Mouse (Mus musculus) brain, adult 2 months (tissue): ENCODE measurements around the gene Eml1.
"Not testable (repeated sequence)": the region's sequence is repeated elsewhere in the genome, so short reads cannot be mapped to it uniquely, and the experiment has no call there.

Experiments
- DNase-seq: peaks from one replicate; pipeline ENCODE4 v3.0.0; 2011; ENCODE audit warnings: low read depth, low spot score

Eml1 gene

DNA sequence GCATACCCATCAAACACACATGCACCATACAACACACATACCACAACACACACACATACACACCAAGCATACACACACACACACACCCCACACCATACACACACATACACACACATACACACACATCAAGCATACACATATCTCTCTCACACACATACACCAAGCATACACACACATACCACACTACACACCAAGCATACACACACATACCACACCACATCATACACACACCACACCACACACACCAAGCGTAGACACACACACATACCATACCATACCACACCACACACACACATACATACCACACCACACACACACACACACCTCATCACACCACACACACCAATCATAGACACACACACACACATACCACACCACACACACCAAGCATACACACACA, 102.1 kb downstream of the Eml1 start:
- DNase-seq = no peak

DNA sequence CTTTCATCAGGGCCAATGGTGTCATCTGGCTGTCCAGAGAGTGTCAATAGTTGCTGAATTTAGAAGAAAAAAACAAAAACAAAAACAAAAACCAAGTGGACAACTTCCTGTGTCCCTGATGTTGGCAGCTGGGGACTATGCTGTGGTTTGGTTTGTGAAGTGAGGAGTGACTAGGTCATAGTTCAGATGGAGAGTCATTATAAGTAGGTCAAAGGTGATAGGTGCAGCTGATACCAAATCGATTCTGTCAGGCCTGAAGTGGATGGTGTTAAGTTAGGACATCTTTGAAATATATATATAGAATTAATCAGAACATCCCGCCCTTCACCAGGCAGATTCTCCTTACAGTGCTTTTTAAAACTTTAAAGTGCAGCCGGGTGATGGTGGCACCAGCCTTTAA, 103.7 kb downstream of the Eml1 start:
- DNase-seq = no peak

DNA sequence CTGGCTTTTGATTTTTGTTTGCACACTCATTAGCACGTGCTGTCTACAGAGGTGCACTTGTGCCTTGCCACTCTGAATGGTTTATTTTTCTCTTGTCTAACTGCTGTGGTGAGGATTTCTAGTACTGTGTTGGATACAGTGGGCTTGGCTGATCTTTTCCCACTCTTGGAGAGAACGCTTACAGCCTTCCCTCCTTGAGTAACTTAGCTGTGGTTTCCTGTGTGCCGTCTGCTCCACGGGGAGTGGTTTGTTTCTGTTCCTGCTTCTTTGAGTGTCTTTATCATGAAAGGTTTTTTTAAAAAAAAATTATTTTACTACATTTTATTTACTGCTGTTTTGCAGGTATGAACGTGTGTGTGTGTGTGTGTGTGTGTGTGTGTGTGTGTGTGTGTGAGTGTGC, 108.0 kb downstream of the Eml1 start:
- no peak for DNase-seq

DNA sequence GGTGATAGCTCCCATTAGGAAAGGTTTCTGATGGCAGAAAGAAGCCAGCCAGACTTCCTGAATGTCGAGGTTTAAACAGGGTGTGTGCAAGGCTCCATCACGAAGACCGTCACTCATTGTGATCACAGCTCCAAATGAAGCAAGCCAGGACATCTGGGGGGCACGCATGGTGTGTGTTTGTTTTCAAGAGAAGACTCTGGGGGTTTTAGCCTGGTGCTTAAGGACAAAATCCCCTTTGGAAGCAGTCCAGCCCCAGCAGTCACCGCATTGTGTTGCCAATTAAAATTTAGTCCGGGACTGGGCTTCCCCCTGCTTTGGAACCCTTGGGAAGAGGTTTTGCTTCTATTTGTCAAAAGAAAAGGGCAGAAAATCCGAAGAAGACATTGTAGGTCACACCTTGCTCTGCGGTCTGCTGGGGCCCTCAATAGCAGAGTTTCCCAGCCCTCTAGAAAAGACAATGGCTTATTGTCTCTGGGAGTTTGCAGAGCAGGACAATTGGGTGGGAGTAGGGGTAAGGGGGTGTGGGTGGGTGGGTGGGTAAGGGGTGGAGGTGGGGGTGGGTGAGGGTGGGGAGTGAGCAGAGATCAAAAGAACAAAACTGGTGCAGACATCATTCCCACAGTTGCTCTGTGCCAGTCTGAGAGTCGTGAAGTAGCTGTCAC, 110.1 kb downstream of the Eml1 start:
- no peak for DNase-seq

DNA sequence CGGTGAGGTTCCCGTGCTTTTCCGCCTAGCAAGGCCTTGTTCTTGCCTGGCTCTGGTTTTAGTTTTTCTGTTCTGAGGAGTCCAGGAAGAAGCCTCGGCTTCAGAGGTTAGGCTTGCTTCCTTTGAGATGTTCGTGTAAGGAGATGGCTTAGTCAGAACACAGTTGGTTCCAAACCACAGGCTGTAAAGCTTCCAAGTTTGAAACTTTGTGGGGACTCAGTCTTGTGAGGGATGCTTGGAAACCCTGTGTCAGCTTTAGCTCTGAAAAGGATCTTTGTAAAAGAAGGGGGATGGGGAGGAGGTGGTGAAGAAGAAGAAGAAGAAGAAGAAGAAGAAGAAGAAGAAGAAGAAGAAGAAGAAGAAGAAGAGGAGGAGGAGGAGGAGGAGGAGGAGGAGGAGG, 118.3 kb downstream of the Eml1 start:
- no peak for DNase-seq

DNA sequence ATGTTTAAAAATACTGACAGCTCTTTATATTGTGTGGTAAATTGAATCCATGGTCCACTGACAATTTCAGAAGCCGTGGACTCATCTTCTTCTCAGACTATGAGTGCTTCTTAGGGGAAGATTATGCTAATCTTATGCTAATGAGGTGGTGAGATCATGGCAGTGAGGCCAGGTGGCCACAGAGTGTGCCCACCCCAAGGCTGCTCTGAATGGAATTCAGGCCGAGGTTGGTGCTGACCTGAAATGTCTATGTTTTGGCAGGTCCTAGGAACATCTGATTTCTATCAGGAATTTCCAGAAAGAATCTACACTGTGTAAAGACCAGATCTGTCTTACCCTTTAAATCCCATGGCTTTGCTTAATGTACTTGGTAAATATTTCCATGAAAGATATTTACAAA, 119.0 kb downstream of the Eml1 start:
- no peak for DNase-seq

DNA sequence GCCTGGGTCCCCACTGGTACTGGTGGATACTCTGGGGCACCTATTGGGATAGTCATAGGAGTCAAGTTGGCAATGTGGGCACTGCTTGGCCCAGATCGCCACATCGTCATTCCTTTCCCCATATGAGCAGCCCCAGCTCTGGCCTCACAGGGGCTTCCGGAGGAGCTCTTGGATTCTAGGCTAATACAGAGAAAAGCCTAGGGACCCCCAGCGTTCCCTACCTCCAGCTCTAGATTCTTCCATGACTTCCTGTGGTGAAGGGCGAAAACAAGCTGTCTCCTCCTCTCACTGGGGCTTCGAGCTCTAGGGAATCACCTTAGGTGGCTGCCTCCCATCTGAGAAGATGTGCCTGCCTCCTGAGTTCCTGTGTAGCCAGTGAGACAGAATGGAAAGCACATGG, 119.6 kb downstream of the Eml1 start:
- no peak for DNase-seq

DNA sequence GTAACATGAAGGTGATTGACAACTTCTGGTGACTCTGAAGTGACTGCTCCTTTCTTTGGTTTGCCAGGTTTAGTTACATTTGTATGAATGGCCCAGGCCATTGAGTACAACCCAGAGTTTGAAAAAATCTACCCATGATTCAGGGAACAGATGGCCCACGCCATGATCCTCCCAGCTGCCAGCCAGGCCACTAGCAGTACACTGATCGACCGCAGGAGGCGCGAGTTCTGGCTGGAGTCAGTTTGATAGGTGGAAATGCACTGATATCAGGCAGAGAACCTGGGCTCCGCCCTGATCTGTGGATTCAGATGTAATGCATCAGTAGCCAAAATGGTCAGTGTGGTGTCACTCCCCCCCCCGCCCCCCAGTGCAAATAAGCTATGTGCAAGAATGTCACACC, 120.2 kb downstream of the Eml1 start:
- DNase-seq = peak; percentile 91

DNA sequence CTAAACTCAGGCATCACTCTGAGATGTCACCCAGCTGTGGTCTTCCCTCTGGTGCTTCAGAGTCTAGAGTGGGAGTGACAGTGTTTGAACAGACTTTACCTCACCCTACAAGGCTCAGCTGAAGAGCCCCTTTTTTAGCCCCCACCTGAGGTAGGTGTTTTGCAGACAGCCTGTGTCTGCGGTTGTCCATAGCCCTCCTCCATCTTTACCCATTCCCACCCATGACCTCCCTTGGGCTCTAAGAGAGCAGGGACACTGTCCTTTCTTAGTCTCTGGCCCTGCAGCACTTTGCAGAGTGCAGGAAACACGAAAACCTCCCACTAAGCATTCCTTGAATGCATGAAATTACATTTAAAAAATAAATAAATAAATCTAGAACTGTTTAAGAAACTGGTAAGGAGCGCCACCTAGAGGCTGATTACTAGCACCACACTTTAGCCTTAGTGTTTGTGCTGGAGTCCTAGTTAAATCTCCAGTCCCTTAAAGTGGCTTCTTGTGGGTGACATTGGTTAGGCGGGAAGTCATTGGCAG, 123.3 kb downstream of the Eml1 start:
- DNase-seq = peak; percentile 91

DNA sequence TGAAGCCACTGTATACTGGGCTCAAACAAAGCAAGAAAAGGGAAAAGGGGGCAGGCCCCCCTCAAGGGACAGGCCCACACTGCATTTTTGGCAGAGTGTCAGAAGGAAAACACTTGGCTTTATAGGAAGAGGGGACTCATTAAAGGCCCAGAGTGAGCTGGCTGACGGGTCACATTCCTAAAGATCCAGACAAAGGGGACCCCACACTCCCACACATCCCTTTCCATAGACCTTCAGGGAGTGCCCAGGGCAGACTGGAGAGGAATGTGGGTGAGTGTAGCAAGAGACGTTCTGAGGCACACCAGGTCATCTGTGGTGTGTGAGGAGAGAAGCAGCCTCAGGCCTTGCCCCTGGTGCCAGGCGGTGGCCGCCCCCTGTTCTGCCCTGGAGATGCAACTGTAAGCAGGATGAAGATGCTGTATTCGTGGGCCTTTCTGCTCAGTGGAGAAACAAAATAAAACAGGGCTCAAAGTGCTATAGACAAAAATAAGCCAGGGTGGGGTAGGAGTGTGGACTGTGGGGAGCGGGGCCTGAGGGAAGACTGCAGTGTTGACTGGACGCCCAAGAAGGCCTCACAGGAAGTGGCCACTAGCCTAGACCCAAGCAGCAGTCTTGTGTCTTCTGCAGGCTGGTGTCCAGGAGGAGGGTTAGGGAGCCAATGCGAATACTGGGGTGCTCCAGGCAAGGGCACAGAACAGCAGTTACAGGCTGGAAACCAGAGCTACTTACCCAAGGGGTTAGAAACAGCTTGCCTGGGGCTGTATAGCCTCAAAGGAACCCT, 124.9 kb downstream of the Eml1 start:
- DNase-seq = no peak

DNA sequence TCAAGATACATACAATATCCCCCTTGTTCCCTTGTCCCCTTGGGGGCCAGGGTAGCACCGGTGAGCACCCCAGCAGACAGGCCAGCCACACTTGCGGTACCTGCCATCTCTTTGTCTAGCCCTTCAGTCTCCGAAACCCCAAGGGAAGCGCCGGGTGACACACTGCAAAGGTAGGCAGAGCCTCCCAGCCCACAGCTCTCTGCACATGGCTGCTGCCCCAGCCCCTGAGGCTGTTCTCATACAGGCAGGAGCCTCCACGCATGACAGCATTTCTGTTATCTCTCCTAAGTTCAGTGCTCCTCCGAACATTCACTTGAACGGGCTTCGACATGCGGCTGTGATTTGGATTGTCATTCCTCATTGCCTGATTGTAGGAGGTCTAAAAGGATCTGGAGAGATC, 132.3 kb downstream of the Eml1 start:
- no peak for DNase-seq

DNA sequence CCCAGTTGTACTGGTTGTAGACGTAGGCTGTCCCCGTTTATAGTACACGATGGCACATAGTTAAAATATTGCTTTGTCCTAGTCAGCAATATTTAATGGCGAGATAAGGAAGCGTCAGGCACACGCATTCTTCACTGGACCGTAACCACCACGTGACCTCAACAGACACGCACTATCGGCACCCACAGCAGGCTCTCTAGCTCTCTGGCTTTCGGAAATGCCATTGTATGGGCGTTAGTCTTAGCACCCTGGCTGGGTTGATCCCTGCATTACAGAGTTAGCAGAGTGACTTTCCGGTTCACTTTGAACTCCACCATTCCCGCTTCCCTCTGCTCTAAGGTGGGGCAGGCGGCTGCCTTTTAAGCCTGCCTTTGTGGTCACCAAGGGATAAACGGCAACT, 132.8 kb downstream of the Eml1 start:
- no peak for DNase-seq

DNA sequence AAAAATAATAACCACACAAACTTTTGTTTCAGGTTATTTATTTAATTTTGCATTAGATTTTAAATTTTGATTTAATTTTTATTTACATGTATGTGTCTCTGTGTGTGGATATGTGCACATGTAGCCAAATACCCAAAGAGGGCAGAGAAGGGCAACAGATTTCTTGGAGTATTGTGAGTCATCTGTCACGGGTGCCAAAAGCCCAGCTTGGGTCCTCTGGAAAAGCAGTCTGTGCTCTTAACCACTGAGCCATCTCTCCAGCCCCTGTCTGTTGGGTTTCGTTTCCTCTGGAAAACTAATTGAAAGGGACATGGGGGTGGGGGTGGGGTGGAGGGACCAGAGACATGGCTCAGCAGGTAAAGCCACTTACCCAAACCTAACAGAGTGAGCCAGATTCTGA, 135.1 kb downstream of the Eml1 start:
- no peak for DNase-seq

DNA sequence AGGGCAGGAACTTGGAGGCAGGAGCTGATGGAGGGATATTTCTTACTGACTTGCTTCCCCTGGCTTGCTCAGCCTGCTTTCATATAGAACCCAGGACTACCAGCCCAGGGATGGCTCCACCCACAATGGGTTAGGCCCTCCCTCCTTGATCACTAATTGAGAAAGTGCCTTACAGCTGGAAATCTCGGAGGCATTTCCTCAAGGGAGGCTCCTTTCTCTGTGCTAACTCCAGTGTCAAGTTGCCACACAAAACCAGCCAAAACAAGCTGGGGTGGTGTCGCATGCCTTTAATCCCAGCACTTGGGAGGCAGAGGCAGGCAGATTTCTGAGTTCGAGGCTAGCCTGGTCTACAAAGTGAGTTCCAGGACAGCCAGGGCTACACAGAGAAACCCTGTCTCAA, 136.3 kb downstream of the Eml1 start:
- DNase-seq = not testable (repeated sequence)

DNA sequence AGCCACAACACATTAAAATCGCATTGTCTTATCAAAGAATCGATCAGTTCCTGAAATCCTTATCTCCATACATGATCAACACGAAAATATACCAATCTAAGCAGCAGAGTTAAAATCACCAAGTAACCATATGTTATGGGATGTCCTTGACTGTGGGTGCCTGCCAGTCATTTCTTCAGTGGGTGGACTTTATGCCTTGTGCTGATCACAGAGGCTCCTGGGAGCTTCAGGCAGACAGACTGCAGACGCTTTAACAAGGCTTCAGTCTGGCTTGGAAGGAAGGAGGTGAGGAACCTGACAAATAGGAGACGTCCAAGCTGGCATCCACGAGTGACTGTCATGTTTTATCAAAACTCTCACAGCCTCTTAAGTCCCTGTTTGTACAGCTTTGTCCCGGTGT, 139.8 kb downstream of the Eml1 start:
- DNase-seq = peak; percentile 75

DNA sequence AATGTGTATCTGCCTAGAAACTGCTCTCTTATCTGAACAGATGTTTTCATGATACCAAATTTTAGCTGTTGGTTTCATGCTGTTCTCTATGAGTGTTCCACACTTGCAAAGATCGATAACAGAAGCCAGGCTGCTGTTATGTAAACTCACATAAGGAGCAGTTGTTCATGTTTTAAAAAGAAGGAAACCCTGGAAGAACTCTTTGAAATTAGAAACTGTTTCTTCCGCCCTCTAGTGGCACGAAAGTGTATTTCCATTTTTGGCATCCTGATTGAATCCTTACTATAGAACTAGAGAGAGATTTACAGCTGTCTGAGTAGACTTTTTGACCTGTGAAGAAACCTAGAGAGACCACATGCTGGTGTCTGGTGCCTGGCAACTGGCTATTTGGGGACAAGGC, 140.3 kb downstream of the Eml1 start:
- DNase-seq = peak; percentile 83

DNA sequence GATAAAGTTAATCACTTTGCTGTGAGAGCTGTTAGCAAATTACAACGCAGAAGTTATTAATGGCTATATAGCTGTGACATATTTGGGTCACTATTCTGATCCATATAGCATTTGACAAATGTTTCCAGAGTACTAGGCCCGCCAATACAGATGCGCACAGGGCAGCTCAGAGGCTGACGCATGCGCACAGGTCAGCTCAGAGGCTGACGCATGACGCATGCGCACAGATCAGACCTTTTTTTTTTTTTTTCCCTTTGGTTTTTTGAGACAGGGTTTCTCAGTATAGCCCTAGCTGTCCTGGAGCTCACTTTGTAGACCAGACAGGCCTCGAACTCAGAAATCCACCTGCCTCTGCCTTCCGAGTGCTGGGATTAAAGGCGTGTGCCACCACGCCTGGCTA, 144.7 kb downstream of the Eml1 start:
- no peak for DNase-seq

DNA sequence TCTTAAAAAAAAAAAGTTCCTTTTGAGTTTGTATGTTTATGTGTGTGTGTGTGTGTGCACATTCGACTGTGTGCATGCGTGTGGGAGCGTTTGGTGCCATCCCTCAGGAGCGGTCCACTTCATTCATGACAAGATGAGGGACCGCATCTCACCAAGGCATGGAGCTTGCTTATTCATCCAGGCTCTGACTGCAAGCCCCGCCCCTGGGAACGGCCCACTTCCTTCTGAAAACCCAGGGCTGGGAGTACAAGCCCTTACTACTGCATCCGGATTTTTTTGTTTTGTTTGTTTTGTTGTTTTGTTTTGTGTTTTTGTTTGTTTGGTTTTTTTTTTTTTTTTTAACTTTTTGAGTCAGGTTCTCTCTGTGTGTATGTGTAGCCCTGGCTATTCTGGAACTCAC, 148.6 kb downstream of the Eml1 start:
- DNase-seq = no peak

DNA sequence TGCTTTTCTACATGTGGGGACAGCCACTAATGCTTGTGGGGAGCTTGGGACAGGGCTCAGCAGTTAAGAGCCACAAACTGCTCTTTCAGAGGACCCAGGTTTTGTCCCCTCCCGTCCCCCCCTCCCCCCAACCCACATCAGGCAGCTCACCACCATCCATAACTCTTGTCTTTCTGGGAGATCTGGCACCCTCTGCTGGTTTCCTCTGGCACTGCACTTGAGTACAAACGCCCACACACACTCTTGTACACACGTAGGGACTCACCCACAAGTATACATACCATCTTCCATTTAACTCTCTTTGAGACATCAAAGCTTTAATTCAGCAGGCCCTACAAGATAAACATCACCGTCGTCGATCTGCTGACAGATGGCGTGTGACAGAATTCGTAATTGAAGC, 158.5 kb downstream of the Eml1 start:
- DNase-seq = peak; percentile 87

DNA sequence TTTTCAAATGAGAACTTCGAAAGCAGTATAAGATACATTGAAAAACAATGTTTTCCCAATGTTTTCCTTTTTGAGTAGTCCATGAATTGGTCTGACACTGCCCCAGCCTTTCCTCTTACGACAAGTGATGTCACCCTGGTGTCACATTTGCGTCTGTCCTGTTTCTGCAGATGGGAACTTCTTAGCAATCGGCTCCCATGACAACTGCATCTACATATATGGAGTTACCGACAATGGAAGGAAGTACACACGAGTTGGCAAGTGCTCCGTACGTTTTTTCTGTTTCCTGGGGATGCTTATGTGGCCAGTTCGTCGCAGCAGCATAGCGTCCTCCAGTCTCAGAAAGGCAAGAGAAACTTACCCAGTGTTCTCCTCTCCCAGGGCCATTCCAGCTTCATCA, 163.7 kb downstream of the Eml1 start:
- no peak for DNase-seq

DNA sequence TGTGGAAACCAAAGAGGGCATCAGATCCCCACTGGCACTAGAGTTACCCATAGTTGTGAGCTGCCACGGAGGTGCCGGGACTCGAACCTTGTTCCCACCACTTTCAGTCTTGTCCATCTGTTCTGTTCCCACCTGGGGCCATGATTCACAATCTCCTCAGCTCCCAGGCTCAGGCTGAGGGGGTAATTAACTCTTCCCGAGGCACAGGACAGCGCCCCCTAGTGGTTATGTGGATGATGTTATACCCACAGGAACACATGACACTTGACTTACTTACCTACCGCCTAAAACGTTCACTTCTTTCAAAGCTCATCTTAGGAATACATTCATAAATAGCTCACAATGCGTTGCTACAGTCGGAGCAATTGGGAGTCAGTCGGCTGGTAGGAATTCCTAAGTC, 165.7 kb downstream of the Eml1 start:
- DNase-seq = peak; percentile 41

DNA sequence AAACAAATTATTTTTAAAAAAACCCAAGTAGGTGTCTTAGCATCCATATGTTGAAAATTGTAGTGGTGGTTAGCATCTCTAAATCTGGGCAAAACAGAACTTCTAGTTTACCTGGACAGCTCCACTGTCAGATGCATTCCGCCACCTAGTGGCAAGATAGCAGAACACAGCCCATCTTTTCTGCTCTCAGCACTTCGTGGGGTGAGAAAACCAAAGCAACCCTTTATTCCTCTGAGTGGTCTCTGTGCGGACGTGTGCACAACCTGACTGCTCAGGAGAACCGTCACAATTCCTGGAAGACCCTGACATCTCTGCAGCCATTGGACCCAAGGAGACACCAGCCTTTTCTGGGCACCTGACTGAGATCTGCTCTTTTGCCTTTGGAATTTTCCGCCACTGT, 170.3 kb downstream of the Eml1 start:
- DNase-seq = peak; percentile 80

DNA sequence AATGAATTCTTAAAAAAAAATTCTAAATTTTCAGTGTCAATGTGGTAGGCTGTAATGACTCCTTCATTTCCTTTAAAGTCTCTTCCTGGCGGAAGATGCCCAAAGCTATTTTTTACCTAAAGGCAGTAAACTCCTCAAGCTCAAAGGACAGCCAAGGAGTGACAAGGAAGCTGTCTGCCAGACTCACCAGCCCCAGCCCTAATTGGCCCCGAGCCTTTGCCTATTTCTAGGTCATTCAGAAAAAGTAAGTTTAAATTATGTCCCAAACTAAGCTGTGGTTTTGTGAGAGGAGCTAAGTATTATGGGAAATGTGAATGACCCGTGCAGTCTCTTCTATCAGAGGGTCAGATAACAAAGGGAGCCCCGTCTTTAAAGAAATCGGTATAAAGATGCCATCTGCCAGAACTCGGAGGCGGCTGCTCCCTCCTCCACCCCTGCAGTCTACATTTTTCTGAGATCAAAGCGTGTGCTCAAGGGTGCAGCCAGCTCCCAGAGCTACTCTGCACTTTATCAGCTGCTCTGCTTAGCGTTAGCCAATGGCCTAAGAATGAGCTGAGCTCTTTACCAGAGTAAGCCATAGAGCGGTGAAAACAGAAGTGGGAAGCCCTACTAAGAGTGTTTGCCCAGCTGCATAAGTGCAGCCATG, 175.9 kb downstream of the Eml1 start:
- peak; percentile 66 for DNase-seq
